Mouse (Mus musculus): ENCODE data around the gene Cacna2d3. TPM values are rescaled to one million over a fixed set of nuclear protein-coding genes. Genes with fewer than 3 reads are reported as not detected.

Cacna2d3 gene
- polyA plus RNA-seq, 1 experiment from 2014 or later = 19.1 TPM

GRCm38 (mm10) chr14:29558440-29558839 is 163.2 kb downstream of the Cacna2d3 start:
- ATAC-seq (ENCODE audit: insufficient read depth, low FRiP score, low TSS enrichment) = no peak
- H3K36me3 ChIP-seq (ENCODE audit: control insufficient read depth, insufficient read depth, low read length) = no peaks in the 10 kb centered on the region
- no peak overlapping the region for H3K9ac ChIP-seq (ENCODE audit: low read length)
- H3K4me3 ChIP-seq (ENCODE audit: low read depth, low read length) = no peak overlapping the region
- H3K27ac ChIP-seq (ENCODE audit: low read depth, low read length) = no peak overlapping the region
- H3K9me3 ChIP-seq (ENCODE audit: control insufficient read depth, low read length) = no peaks in the 10 kb centered on the region
- no peak overlapping the region for H3K4me2 ChIP-seq (ENCODE audit: low read depth)
- no peaks in the 10 kb centered on the region for H3K4me1 ChIP-seq (ENCODE audit: control insufficient read depth, insufficient read depth, low read length)
- 92% methylated on average over 8 of the region's 8 CpGs for WGBS
- H3K27me3 ChIP-seq (ENCODE audit: control insufficient read depth, insufficient read depth, low read length) = no peaks in the 10 kb centered on the region
- no peak for DNase-seq (ENCODE audit: low spot score)

GRCm38 (mm10) chr14:29556152-29556551 is 165.5 kb downstream of the Cacna2d3 start:
- Histone ChIP-seq H3K4me1 (ENCODE audit: control insufficient read depth, insufficient read depth, low read length) (no peaks in the 10 kb centered on the region), H3K27ac (ENCODE audit: low read depth, low read length) (no peak overlapping the region), H3K4me2 (ENCODE audit: low read depth) (no peak overlapping the region), H3K9ac (ENCODE audit: low read length) (no peak overlapping the region), H3K27me3 (ENCODE audit: control insufficient read depth, insufficient read depth, low read length) (no peaks in the 10 kb centered on the region), H3K4me3 (ENCODE audit: low read depth, low read length) (no peak overlapping the region), H3K36me3 (ENCODE audit: control insufficient read depth, insufficient read depth, low read length) (no peaks in the 10 kb centered on the region), H3K9me3 (ENCODE audit: control insufficient read depth, low read length) (no peaks in the 10 kb centered on the region)
- DNase-seq (ENCODE audit: low spot score) = no peak
- 82% methylated on average over 3 of the region's 3 CpGs for WGBS
- ATAC-seq (ENCODE audit: insufficient read depth, low FRiP score, low TSS enrichment) = no peak

- H3K9me3 ChIP-seq (ENCODE audit: control insufficient read depth, low read length) = no peaks in the 10 kb centered on the region
- ATAC-seq (ENCODE audit: insufficient read depth, low FRiP score, low TSS enrichment) (no peak), DNase-seq (ENCODE audit: low spot score) (no peak)
- H3K4me3 ChIP-seq (ENCODE audit: low read depth, low read length) = no peak overlapping the region
- WGBS = 87% methylated on average over 5 of the region's 5 CpGs
- H3K9ac ChIP-seq (ENCODE audit: low read length) = no peak overlapping the region
- H3K27me3 ChIP-seq (ENCODE audit: control insufficient read depth, insufficient read depth, low read length) = no peaks in the 10 kb centered on the region
- no peak overlapping the region for H3K4me2 ChIP-seq (ENCODE audit: low read depth)
- H3K36me3 ChIP-seq (ENCODE audit: control insufficient read depth, insufficient read depth, low read length) = no peaks in the 10 kb centered on the region
- H3K27ac ChIP-seq (ENCODE audit: low read depth, low read length) = no peak overlapping the region
- no peaks in the 10 kb centered on the region for H3K4me1 ChIP-seq (ENCODE audit: control insufficient read depth, insufficient read depth, low read length)
Observed at GRCm38 (mm10) chr14:29552471-29552870, 169.2 kb downstream of the Cacna2d3 start.

DNA sequence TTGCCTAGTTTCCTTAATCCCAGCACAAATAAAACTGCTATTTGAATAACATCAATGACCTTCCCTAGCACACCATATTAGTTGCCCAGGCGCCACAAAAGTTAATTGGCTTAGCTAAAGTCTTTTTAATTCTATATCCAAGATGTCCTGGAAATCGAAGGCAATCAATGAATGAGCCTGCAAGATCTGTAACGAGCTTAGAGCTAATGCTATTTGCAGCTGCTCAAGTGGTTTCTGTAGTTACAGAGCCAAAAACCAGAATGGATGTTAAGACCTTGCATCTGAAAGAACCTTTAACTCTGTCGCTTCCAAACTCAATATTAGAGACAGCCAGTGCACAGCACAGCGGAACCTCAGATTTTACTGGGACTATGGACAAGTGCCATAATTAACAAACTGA is 173.0 kb downstream of the Cacna2d3 start:
- H3K4me3 ChIP-seq (ENCODE audit: low read depth, low read length) = no peak overlapping the region
- 87% methylated on average over 5 of the region's 5 CpGs for WGBS
- no peak for ATAC-seq (ENCODE audit: insufficient read depth, low FRiP score, low TSS enrichment)

GRCm38 (mm10) chr14:29530516-29530915 is 191.1 kb downstream of the Cacna2d3 start:
- H3K36me3 ChIP-seq (ENCODE audit: control insufficient read depth, insufficient read depth, low read length) = no peaks in the 10 kb centered on the region
- ATAC-seq (ENCODE audit: insufficient read depth, low FRiP score, low TSS enrichment) (no peak), DNase-seq (ENCODE audit: low spot score) (no peak)
- WGBS = 89% methylated on average over 3 of the region's 3 CpGs
- no peaks in the 10 kb centered on the region for H3K9me3 ChIP-seq (ENCODE audit: control insufficient read depth, low read length)
- H3K27ac ChIP-seq (ENCODE audit: low read depth, low read length) = no peak overlapping the region
- no peaks in the 10 kb centered on the region for H3K27me3 ChIP-seq (ENCODE audit: control insufficient read depth, insufficient read depth, low read length)
- H3K4me2 ChIP-seq (ENCODE audit: low read depth) = no peak overlapping the region
- no peak overlapping the region for H3K9ac ChIP-seq (ENCODE audit: low read length)
- no peaks in the 10 kb centered on the region for H3K4me1 ChIP-seq (ENCODE audit: control insufficient read depth, insufficient read depth, low read length)
- H3K4me3 ChIP-seq (ENCODE audit: low read depth, low read length) = no peak overlapping the region

More for the DNA sequence above, 173.0 kb downstream of the Cacna2d3 start:
- Histone ChIP-seq H3K27ac (ENCODE audit: low read depth, low read length) (no peak overlapping the region), H3K4me2 (ENCODE audit: low read depth) (no peak overlapping the region), H3K27me3 (ENCODE audit: control insufficient read depth, insufficient read depth, low read length) (no peaks in the 10 kb centered on the region), H3K9ac (ENCODE audit: low read length) (no peak overlapping the region), H3K9me3 (ENCODE audit: control insufficient read depth, low read length) (no peaks in the 10 kb centered on the region), H3K36me3 (ENCODE audit: control insufficient read depth, insufficient read depth, low read length) (no peaks in the 10 kb centered on the region), H3K4me1 (ENCODE audit: control insufficient read depth, insufficient read depth, low read length) (no peaks in the 10 kb centered on the region)
- DNase-seq (ENCODE audit: low spot score) = no peak

GRCm38 (mm10) chr14:29528696-29529095 is 193.0 kb downstream of the Cacna2d3 start:
- 85% methylated on average over 10 of the region's 10 CpGs for WGBS
- no peaks in the 10 kb centered on the region for H3K27me3 ChIP-seq (ENCODE audit: control insufficient read depth, insufficient read depth, low read length)
- H3K9me3 ChIP-seq (ENCODE audit: control insufficient read depth, low read length) = no peaks in the 10 kb centered on the region
- no peak for DNase-seq (ENCODE audit: low spot score)
- H3K4me3 ChIP-seq (ENCODE audit: low read depth, low read length) = no peak overlapping the region
- ATAC-seq (ENCODE audit: insufficient read depth, low FRiP score, low TSS enrichment) = no peak
- no peak overlapping the region for H3K9ac ChIP-seq (ENCODE audit: low read length)
- H3K4me2 ChIP-seq (ENCODE audit: low read depth) = no peak overlapping the region
- no peaks in the 10 kb centered on the region for H3K36me3 ChIP-seq (ENCODE audit: control insufficient read depth, insufficient read depth, low read length)
- H3K4me1 ChIP-seq (ENCODE audit: control insufficient read depth, insufficient read depth, low read length) = no peaks in the 10 kb centered on the region
- H3K27ac ChIP-seq (ENCODE audit: low read depth, low read length) = no peak overlapping the region

GRCm38 (mm10) chr14:29519751-29520669 is 201.7 kb downstream of the Cacna2d3 start:
- ATAC-seq (ENCODE audit: insufficient read depth, low FRiP score, low TSS enrichment) = no peak
- no peak overlapping the region for H3K27ac ChIP-seq (ENCODE audit: low read depth, low read length)
- no peaks in the 10 kb centered on the region for H3K36me3 ChIP-seq (ENCODE audit: control insufficient read depth, insufficient read depth, low read length)
- 45% methylated on average over 7 of the region's 7 CpGs for WGBS
- H3K4me2 ChIP-seq (ENCODE audit: low read depth) = no peak overlapping the region
- no peaks in the 10 kb centered on the region for H3K9me3 ChIP-seq (ENCODE audit: control insufficient read depth, low read length)
- H3K4me3 ChIP-seq (ENCODE audit: low read depth, low read length) = no peak overlapping the region
- H3K27me3 ChIP-seq (ENCODE audit: control insufficient read depth, insufficient read depth, low read length) = no peaks in the 10 kb centered on the region
- no peak for DNase-seq (ENCODE audit: low spot score)
- H3K4me1 ChIP-seq (ENCODE audit: control insufficient read depth, insufficient read depth, low read length) = no peaks in the 10 kb centered on the region
- no peak overlapping the region for H3K9ac ChIP-seq (ENCODE audit: low read length)

DNA sequence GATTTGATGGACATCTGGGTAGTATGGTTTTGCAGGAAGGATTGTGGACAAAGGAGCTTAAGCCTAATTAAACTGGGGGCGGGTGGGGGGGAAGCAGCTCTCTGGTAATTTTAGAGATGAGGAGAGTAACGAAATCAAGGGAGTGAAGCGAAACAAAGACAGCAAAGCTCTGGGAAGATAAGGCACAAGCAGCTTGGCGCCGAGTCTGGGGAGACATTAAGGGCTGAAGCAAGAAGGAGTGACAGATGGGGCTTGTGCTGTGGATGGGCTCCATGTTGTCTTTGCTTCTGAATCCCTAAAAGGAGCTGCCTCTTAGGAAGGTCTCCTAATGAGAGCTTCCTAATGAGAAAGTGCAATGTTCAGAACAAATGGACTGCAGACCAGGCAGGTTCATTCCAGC is 219.0 kb downstream of the Cacna2d3 start:
- 77% methylated on average over 5 of the region's 5 CpGs for WGBS
- Histone ChIP-seq H3K9ac (ENCODE audit: low read length) (no peak overlapping the region), H3K36me3 (ENCODE audit: control insufficient read depth, insufficient read depth, low read length) (no peaks in the 10 kb centered on the region), H3K4me3 (ENCODE audit: low read depth, low read length) (no peak overlapping the region), H3K9me3 (ENCODE audit: control insufficient read depth, low read length) (no peaks in the 10 kb centered on the region), H3K27me3 (ENCODE audit: control insufficient read depth, insufficient read depth, low read length) (no peaks in the 10 kb centered on the region), H3K27ac (ENCODE audit: low read depth, low read length) (no peak overlapping the region), H3K4me2 (ENCODE audit: low read depth) (no peak overlapping the region), H3K4me1 (ENCODE audit: control insufficient read depth, insufficient read depth, low read length) (no peaks in the 10 kb centered on the region)
- DNase-seq (ENCODE audit: low spot score) (no peak), ATAC-seq (ENCODE audit: insufficient read depth, low FRiP score, low TSS enrichment) (no peak)

All from neural tube, embryonic 11.5 days (tissue).